Mouse (Mus musculus) bone marrow macrophage, adult 2 months (primary cell): ENCODE data around the gene Ttc7b.

Experiments
- CTCF ChIP-seq: IDR thresholded peaks from 2 replicates; pipeline ENCODE4 v1.5.1; 2012; ENCODE audit warnings: low read depth, mild to moderate bottlenecking, low read length, moderate library complexity
- POLR2A ChIP-seq: IDR thresholded peaks from 2 replicates; pipeline ENCODE4 v1.6.1; 2012; ENCODE audit warnings: mild to moderate bottlenecking, low read depth, low read length, borderline replicate concordance

DNA sequence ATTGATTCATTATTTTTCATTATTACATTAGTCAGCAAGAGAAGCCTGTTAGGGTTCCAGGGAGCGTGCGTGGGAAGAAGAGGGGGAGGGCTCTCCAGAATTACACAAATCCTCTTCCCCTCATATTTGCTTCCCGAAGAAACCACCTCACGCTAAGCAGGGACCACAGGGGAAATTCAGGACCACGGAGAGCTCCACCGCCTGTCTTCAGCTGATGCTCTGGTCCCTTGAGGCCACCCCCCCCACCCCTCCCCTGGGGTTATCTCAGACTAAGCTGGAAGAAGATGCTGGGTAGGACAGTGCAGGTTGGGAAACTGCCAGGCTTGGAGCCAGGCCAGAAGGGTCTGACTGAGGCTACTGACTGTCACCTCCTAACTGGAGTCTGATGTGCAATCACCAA is 252.6 kb downstream of the Ttc7b start:
- TF ChIP-seq CTCF (no peak), POLR2A (no peak)
